11 mouse cellular contexts compared by ENCODE assay signal in the genomic region with DNA sequence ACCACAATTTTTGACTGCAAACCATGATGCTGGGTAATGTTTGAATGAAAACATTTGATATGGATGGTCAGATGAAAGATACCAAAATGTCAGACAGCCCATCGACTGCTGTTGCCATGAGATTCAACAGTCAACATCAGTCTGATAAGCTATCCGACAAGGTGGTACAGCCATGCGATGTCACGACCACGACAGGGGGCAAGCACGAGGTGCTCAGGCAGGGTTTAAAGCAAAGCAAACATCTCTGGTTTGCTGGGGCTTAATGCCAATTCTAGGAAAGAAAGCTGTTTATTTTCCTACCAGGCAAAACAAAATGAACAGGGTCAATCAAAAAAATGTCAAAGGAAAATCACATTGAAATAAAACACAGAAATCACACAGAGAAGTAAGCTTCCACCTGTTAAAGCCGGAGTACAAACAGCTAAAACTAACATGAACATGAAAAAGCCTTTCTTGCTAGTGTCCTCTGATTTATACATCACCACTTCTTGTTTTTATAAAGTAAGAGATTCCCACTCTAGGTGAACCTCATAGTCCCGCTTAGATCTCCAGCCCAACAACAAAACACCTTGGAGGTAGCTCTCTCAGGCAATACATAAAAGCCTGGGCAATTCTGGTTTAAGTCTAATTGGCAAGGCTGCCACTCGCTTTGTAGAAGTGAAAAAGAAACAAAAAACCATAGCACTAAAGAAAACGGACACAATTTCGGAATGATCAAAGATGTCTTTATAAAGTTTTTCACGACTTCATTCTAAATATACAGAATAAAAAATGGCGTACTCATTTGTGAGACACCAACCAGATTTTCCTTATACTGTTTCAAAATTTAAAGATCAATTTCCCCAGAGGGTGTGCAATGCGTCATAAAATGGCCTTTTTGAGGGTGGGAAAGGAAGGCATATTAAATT. TPM values are rescaled to one million over a fixed set of nuclear protein-coding genes. Genes with fewer than 3 reads are reported as not detected.
DNase-seq lines count a peak whose midpoint lies in the region; ATAC-seq and TF ChIP-seq lines count a peak whose summit lies in the region.
"Had no signal": no experiment of that assay in that cellular context is flagged by ENCODE, and none has a peak within 500 bp of the region (broad histone marks: within the 10 kb centered on the region; RNA-seq: fewer than 3 reads in every experiment).

No protein-coding gene starts in this region.

- H3K36me3 ChIP-seq in heart, embryonic 10.5 days = no peaks in the 10 kb centered on the region
- H3K36me3 ChIP-seq in lung, postnatal 0 days (ENCODE audit: insufficient read depth, low read length) = no peaks in the 10 kb centered on the region
- no peaks in the 10 kb centered on the region for H3K36me3 ChIP-seq in intestine, postnatal 0 days (ENCODE audit: control insufficient read depth, insufficient read depth)
- H3K36me3 ChIP-seq in stomach, postnatal 0 days (ENCODE audit: control insufficient read depth, insufficient read depth, low read length) = no peaks in the 10 kb centered on the region
- H3K36me3 ChIP-seq in hindbrain, embryonic 13.5 days = peaks cover 9% of the 10 kb centered on the region; the same call in 1 of the 2 replicates

- TF ChIP-seq CTCF in lung, postnatal 0 days (IDR thresholded peaks at IDR 0.05) = no peak
- no peak for TF ChIP-seq CTCF in intestine, postnatal 0 days (IDR thresholded peaks at IDR 0.05; ENCODE audit: low read depth)
- no peak for TF ChIP-seq CTCF in stomach, postnatal 0 days (IDR thresholded peaks at IDR 0.05; ENCODE audit: low read depth)

- no peaks in the 10 kb centered on the region for H3K27me3 ChIP-seq in heart, embryonic 10.5 days (ENCODE audit: insufficient read depth, poor library complexity, severe bottlenecking)
- no peaks in the 10 kb centered on the region for H3K27me3 ChIP-seq in lung, postnatal 0 days (replicated peaks; ENCODE audit: insufficient read depth, low read length)
- H3K27me3 ChIP-seq in intestine, postnatal 0 days (replicated peaks; ENCODE audit: control insufficient read depth, insufficient read depth, low read length) = no peaks in the 10 kb centered on the region
- H3K27me3 ChIP-seq in stomach, postnatal 0 days (ENCODE audit: control insufficient read depth, insufficient read depth, low read length) = no peaks in the 10 kb centered on the region
- H3K27me3 ChIP-seq in hindbrain, embryonic 13.5 days = no peaks in the 10 kb centered on the region

- H3K4me1 ChIP-seq in heart, embryonic 10.5 days = peaks cover 31% of the 10 kb centered on the region
- peaks cover 28% of the 10 kb centered on the region for H3K4me1 ChIP-seq in lung, postnatal 0 days (ENCODE audit: insufficient read depth, low read depth, low read length)
- peaks cover 4% of the 10 kb centered on the region; the same call in 1 of the 2 replicates for H3K4me1 ChIP-seq in intestine, postnatal 0 days (replicated peaks; ENCODE audit: control insufficient read depth, insufficient read depth, low read length)
- H3K4me1 ChIP-seq in stomach, postnatal 0 days (replicated peaks; ENCODE audit: control insufficient read depth, insufficient read depth) = peaks cover 8% of the 10 kb centered on the region
- H3K4me1 ChIP-seq in hindbrain, embryonic 13.5 days (replicated peaks) = peaks cover 14% of the 10 kb centered on the region

- H3K27ac ChIP-seq in heart, embryonic 10.5 days = no peak overlapping the region
- H3K27ac ChIP-seq in lung, postnatal 0 days (ENCODE audit: low read length) = peak overlapping the region; percentile 97; the same call in 1 of the 2 replicates
- peak overlapping the region; percentile 93 for H3K27ac ChIP-seq in intestine, postnatal 0 days (ENCODE audit: low read depth, low read length)
- H3K27ac ChIP-seq in stomach, postnatal 0 days (replicated peaks) = peak overlapping the region; percentile 99
- H3K27ac ChIP-seq in hindbrain, embryonic 13.5 days = no peak overlapping the region

- DNase-seq in heart, embryonic 10.5 days (ENCODE audit: low spot score) = no peak
- no peak for DNase-seq in heart, adult 18-20 months
- no peak for DNase-seq in lung, postnatal 0 days (ENCODE audit: low spot score)
- no peak for DNase-seq in lung, postnatal 25 days (ENCODE audit: low spot score)
- no peak for DNase-seq in stomach, postnatal 0 days (ENCODE audit: low spot score)
- no peak for DNase-seq in left cerebral cortex, postnatal 10 days (ENCODE audit: extremely low spot score in 1 of 2, low spot score in 2 of 2)
- DNase-seq: adrenal gland, adult 2 months; cerebellum, adult 2 months; midbrain, embryonic 14.5 days had no signal

- peak overlapping the region; percentile 60 for H3K4me2 ChIP-seq in lung, postnatal 0 days (replicated peaks; ENCODE audit: low read depth, low read length)
- peak overlapping the region; percentile 59 for H3K4me2 ChIP-seq in intestine, postnatal 0 days (replicated peaks; ENCODE audit: low read depth)
- peak overlapping the region; percentile 66 for H3K4me2 ChIP-seq in stomach, postnatal 0 days (replicated peaks; ENCODE audit: low read depth)
- H3K4me2 ChIP-seq in hindbrain, embryonic 13.5 days = no peak overlapping the region

- no peaks in the 10 kb centered on the region for H3K9me3 ChIP-seq in heart, embryonic 10.5 days
- H3K9me3 ChIP-seq in lung, postnatal 0 days (ENCODE audit: low read length) = no peaks in the 10 kb centered on the region
- no peaks in the 10 kb centered on the region for H3K9me3 ChIP-seq in intestine, postnatal 0 days (ENCODE audit: control insufficient read depth)
- no peaks in the 10 kb centered on the region for H3K9me3 ChIP-seq in stomach, postnatal 0 days (ENCODE audit: control insufficient read depth, low read length)
- no peaks in the 10 kb centered on the region for H3K9me3 ChIP-seq in hindbrain, embryonic 13.5 days

- ATAC-seq in lung, postnatal 0 days = no peak
- no peak for ATAC-seq in intestine, postnatal 0 days
- ATAC-seq in stomach, postnatal 0 days (ENCODE audit: low FRiP score, low TSS enrichment) = no peak
- ATAC-seq in hindbrain, embryonic 13.5 days (ENCODE audit: low FRiP score) = no peak

- 72% methylated on average over 14 of the region's 14 CpGs for WGBS in heart, embryonic 10.5 days
- 70% methylated on average over 14 of the region's 14 CpGs for WGBS in lung, postnatal 0 days
- 46% methylated on average over 14 of the region's 14 CpGs for WGBS in intestine, postnatal 0 days
- WGBS in stomach, postnatal 0 days = 62% methylated on average over 14 of the region's 14 CpGs
- 92% methylated on average over 14 of the region's 14 CpGs for WGBS in hindbrain, embryonic 13.5 days

- no peak for TF ChIP-seq EP300 in lung, postnatal 0 days (IDR thresholded peaks at IDR 0.05)
- no peak for TF ChIP-seq EP300 in stomach, postnatal 0 days (optimal IDR thresholded peaks at IDR 0.05)

- H3K9ac ChIP-seq in lung, postnatal 0 days (replicated peaks; ENCODE audit: low read depth) = peak overlapping the region; percentile 81
- H3K9ac ChIP-seq in intestine, postnatal 0 days (ENCODE audit: low read depth, low read length) = peak overlapping the region; percentile 85; the same call in 1 of the 2 replicates
- peak overlapping the region; percentile 98 for H3K9ac ChIP-seq in stomach, postnatal 0 days (ENCODE audit: low read length)
- no peak overlapping the region for H3K9ac ChIP-seq in hindbrain, embryonic 13.5 days

- peak overlapping the region; percentile 70; the same call in 1 of the 2 replicates for H3K4me3 ChIP-seq in heart, embryonic 10.5 days
- H3K4me3 ChIP-seq in lung, postnatal 0 days (ENCODE audit: low read depth, low read length) = peak overlapping the region; percentile 57
- peak overlapping the region; percentile 53 for H3K4me3 ChIP-seq in intestine, postnatal 0 days (ENCODE audit: low read depth, low read length)
- H3K4me3 ChIP-seq in stomach, postnatal 0 days (ENCODE audit: low read depth, low read length) = peak overlapping the region; percentile 80
- H3K4me3 ChIP-seq in hindbrain, embryonic 13.5 days = no peak overlapping the region

- intact Hi-C loops in left cerebral cortex, postnatal 10 days (cut with DNase I) = no loop called here

RNA-seq across cellular contexts. Expression of a gene that starts 39.5 kb away (rescaled TPM):
- 11.8 and 12.8 TPM in 2 replicates for polyA plus RNA-seq in heart, embryonic 10.5 days (2016; fragmentation: Nextera tagmentation; extraction: Ambion mirVana)
- total RNA-seq in heart, adult 18-20 months (2021) = 1 to 10 TPM; 5.3 TPM
- 7.3 and 7.5 TPM in 2 replicates for polyA plus RNA-seq in lung, postnatal 0 days (2015; fragmentation: Nextera tagmentation; extraction: Ambion mirVana)
- polyA plus RNA-seq in intestine, postnatal 0 days (2015; fragmentation: Nextera tagmentation; extraction: Ambion mirVana) = 4.7 and 5.9 TPM in 2 replicates
- polyA plus RNA-seq in stomach, postnatal 0 days (2015; fragmentation: Nextera tagmentation; extraction: Ambion mirVana) = 7.6 and 7.8 TPM in 2 replicates
- 7.6 and 7.8 TPM in 2 replicates for polyA plus RNA-seq in hindbrain, embryonic 13.5 days (2015; fragmentation: Nextera tagmentation; extraction: Ambion mirVana)
- total RNA-seq in left cerebral cortex, postnatal 10 days (2021) = 1 to 10 TPM; 6.1 to 7.4 TPM

RNA-seq across cellular contexts. Expression of a gene that starts 39.6 kb away (rescaled TPM):
- 54.3 and 60.4 TPM in 2 replicates for polyA plus RNA-seq in heart, embryonic 10.5 days (2016; fragmentation: Nextera tagmentation; extraction: Ambion mirVana)
- 10 to 100 TPM; 20.0 to 22.1 TPM for total RNA-seq in heart, adult 18-20 months (2021)
- polyA plus RNA-seq in lung, postnatal 0 days (2015; fragmentation: Nextera tagmentation; extraction: Ambion mirVana) = 35.5 and 35.6 TPM in 2 replicates
- polyA plus RNA-seq in intestine, postnatal 0 days (2015; fragmentation: Nextera tagmentation; extraction: Ambion mirVana) = 37.9 and 39.9 TPM in 2 replicates
- polyA plus RNA-seq in stomach, postnatal 0 days (2015; fragmentation: Nextera tagmentation; extraction: Ambion mirVana) = 40.7 and 42.3 TPM in 2 replicates
- 62.4 and 66.2 TPM in 2 replicates for polyA plus RNA-seq in hindbrain, embryonic 13.5 days (2015; fragmentation: Nextera tagmentation; extraction: Ambion mirVana)
- total RNA-seq in left cerebral cortex, postnatal 10 days (2021) = 10 to 100 TPM; 46.2 to 49.6 TPM

Comparison
In these comparisons a context has a peak if more than half of its experiments do, and no peak if none do; other contexts are left out.
1. H3K27ac ChIP-seq: peak in lung, postnatal 0 days (single experiment), intestine, postnatal 0 days (single experiment) and stomach, postnatal 0 days (single experiment); none in heart, embryonic 10.5 days (single experiment) and hindbrain, embryonic 13.5 days (single experiment).